Mouse (Mus musculus): ENCODE measurements around the gene Corin.

GRCm38 (mm10) chr5:72502778-72503177 lies 1.5 kb downstream of the Corin start:
- TF ChIP-seq POLR2A (IDR thresholded peaks at IDR 0.05; ENCODE audit: control insufficient read depth, extremely low read depth, insufficient read depth, low read length, poor library complexity): no peak
- TF ChIP-seq CTCF (IDR thresholded peaks at IDR 0.05; ENCODE audit: borderline replicate concordance, control insufficient read depth, extremely low read depth, insufficient read depth, low read length, poor library complexity): no peak

Measured in thymus, adult 2 months (tissue).